Mouse (Mus musculus) fat pad, adult 2 months (tissue): ENCODE data around the gene Ccdc153.

Source experiments
- DNase-seq: peaks from one replicate; pipeline ENCODE4 v3.0.0-alpha.2; 2011; ENCODE audit warnings: low read depth, low spot score; ENCODE audit errors: extremely low read depth

Gene Ccdc153

DNA sequence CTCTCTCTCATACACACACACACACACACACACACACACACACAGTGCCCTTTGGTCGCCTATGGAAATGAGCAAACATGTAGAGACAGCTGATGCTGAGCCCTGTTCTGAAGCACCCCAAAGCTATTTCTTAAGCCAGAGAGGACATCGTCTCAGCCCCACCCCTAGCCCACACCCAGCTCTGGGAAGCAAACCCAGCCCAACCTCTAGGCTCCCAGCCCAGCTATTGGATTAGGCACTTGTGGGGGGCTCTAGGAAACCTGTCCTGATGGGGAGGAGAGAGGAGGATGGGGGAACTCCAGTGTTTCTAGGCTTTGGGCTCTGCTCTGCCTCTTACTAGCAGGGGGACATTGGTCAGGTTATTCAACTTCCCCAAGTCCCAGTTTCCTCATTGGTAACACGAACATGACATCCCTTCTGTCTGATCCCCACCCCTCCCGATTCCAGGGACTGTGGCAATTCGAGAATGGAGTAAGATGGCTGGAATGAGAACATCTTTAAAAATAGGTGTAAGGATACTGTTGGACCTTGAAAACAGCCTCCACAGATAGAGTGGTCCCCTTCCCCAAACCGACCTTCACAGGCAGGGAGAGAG lies 45.9 kb downstream of the Ccdc153 start:
- no peak for DNase-seq

- no peak for DNase-seq
Observed at GRCm38 (mm10) chr9:44287003-44287400, 46.5 kb downstream of the Ccdc153 start.

- no peak for DNase-seq
Observed at GRCm38 (mm10) chr9:44287401-44288075, 47.1 kb downstream of the Ccdc153 start.

GRCm38 (mm10) chr9:44288076-44288958 lies 47.8 kb downstream of the Ccdc153 start, which contains the start of gene Abcg4:
Gene Abcg4 (minus strand): TSS chr9:44288615.
- no peak for DNase-seq

DNA sequence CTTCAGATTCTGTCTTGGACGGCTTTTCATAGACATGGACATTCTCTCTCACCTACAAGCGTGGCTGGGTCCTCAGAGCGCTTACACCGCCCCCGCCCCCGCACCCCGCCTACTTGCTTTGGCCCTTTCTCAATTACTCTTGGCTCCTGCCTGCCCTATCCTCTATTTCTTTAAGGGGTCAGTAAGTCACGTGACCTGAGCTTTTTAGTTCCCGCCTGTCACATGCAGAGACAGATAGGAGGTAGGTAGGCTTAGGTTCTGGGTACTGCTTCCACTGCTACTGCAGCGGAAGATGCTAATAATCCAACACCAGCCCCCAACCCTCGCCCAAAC lies 48.4 kb downstream of the Ccdc153 start:
- DNase-seq, result no peak

GRCm38 (mm10) chr9:44292490-44292889 lies 52.0 kb downstream of the Ccdc153 start:
- no peak for DNase-seq
